Mouse (Mus musculus) kidney, embryonic 16.5 days (tissue): Measurements from ENCODE around the gene Cd3e. TPM values are rescaled to one million over a fixed set of nuclear protein-coding genes. Genes with fewer than 3 reads are reported as not detected.
"Not testable (repeated sequence)": the region's sequence is repeated elsewhere in the genome, so short reads cannot be mapped to it uniquely, and the experiment has no call there.

ENCODE experiments used
- ATAC-seq: fragments of 200-750 bp; cut with Nextera tagmentation; 2 replicates; pipeline ENCODE4 v1.8.0; 2017; ENCODE audit warnings: moderate TSS enrichment; ENCODE audit not compliant: low FRiP score, low TSS enrichment
- H3K27ac ChIP-seq: fragments of 300-500 bp; sonication (generic); 2 replicates; pipeline ENCODE4 v1.5.1; 2014; ENCODE audit warnings: low read length
- H3K27me3 ChIP-seq: fragments of 300-500 bp; sonication (generic); 2 replicates; pipeline ENCODE4 v1.6.1; 2014; ENCODE audit warnings: low read length, control low read depth, mixed read lengths; ENCODE audit not compliant: insufficient read depth
- H3K36me3 ChIP-seq: fragments of 300-500 bp; sonication (generic); 2 replicates; pipeline ENCODE4 v1.6.1; 2014; ENCODE audit warnings: low read length, control low read depth, mixed read lengths; ENCODE audit not compliant: insufficient read depth
- H3K4me1 ChIP-seq: fragments of 300-500 bp; sonication (generic); 2 replicates; pipeline ENCODE4 v1.6.1; 2014; ENCODE audit warnings: low read length, control low read depth, mixed read lengths; ENCODE audit not compliant: insufficient read depth
- H3K4me2 ChIP-seq: fragments of 300-500 bp; sonication (generic); replicated peaks from 2 replicates; pipeline ENCODE4 v1.6.1; 2014; ENCODE audit warnings: low read depth, low read length
- H3K4me3 ChIP-seq: fragments of 300-500 bp; sonication (generic); 2 replicates; pipeline ENCODE4 v1.5.1; 2014; ENCODE audit warnings: mild to moderate bottlenecking, low read length
- H3K9ac ChIP-seq: fragments of 300-500 bp; sonication (generic); replicated peaks from 2 replicates; pipeline ENCODE4 v1.6.1; 2014; ENCODE audit warnings: low read length
- H3K9me3 ChIP-seq: fragments of 300-500 bp; sonication (generic); 2 replicates; pipeline ENCODE4 v1.6.1; 2016; ENCODE audit warnings: low read length, control low read depth
- WGBS: fragments of 180-500 bp; shearing (Covaris S2); extraction: QIAGEN DNeasy Blood & Tissue Kit; methylation state at CpG from one replicate; pipeline ENCODE4 v1.1.7; 2014; 5-methylcytosine and 5-hydroxymethylcytosine counted together
- polyA plus RNA-seq: library from polyadenylated mRNA; unstranded; fragments of >200 nt; fragmentation: Nextera tagmentation; extraction: Ambion mirVana; gene quantifications from 2 replicates; pipeline ENCODE4 v1.2.1, GENCODE M21; 2015

Gene Cd3e
- polyA plus RNA-seq, 1 experiment from 2014 or later: not detected

DNA sequence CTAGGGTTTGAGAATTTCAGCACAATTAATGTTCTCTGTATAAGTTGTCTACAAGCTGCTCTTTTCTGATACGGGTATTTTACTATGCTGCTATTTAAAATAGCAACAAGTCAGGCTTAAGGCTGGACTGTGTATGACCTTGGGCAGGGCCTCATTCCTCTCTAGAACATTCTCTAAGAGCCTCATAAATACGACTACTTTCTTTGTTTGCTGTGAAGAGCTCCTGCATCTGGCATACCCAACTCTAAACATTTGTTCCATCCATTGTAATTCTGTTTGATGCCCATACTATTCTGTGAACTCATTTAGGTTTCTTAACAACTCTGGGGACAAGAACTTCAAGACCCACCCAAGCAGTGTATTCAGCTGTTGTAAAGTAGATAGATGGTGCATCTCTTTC is 26.4 kb downstream of the Cd3e start:
- 85% methylated on average over 2 of the region's 2 CpGs for WGBS
- H3K4me2 ChIP-seq: no peak overlapping the region

DNA sequence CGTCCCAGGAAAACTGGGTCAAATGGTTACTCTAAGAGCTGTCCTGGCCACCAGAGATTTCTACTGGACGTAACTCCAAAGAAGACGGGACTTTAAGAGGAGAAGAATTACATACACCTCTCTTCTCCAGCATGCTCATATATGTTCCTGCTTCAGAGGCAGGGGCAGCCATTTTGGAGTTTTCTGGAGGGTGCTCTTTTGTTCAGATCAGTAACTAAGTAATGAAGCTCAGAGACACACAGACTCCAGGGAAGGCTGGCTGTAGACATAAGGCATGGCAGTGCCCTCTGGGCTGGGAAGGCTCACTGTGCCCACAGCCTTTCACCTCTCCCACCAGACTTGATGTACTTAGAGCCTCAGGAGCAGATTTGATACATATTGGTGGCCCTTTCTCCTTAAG is 26.9 kb downstream of the Cd3e start:
- H3K4me2 ChIP-seq: no peak overlapping the region
- H3K9me3 ChIP-seq: no peaks in the 10 kb centered on the region
- no peaks in the 10 kb centered on the region for H3K27me3 ChIP-seq
- H3K27ac ChIP-seq: no peak overlapping the region
- ATAC-seq: no peak
- H3K36me3 ChIP-seq: no peaks in the 10 kb centered on the region
- H3K9ac ChIP-seq: no peak overlapping the region
- no peak overlapping the region for H3K4me3 ChIP-seq
- WGBS: 91% methylated on average over 3 of the region's 3 CpGs
- no peaks in the 10 kb centered on the region for H3K4me1 ChIP-seq

More for the DNA sequence above, 26.4 kb downstream of the Cd3e start:
- H3K4me1 ChIP-seq: no peaks in the 10 kb centered on the region
- no peaks in the 10 kb centered on the region for H3K9me3 ChIP-seq
- H3K27ac ChIP-seq: no peak overlapping the region
- no peak overlapping the region for H3K9ac ChIP-seq
- no peak overlapping the region for H3K4me3 ChIP-seq
- no peak for ATAC-seq
- no peaks in the 10 kb centered on the region for H3K36me3 ChIP-seq
- no peaks in the 10 kb centered on the region for H3K27me3 ChIP-seq

DNA sequence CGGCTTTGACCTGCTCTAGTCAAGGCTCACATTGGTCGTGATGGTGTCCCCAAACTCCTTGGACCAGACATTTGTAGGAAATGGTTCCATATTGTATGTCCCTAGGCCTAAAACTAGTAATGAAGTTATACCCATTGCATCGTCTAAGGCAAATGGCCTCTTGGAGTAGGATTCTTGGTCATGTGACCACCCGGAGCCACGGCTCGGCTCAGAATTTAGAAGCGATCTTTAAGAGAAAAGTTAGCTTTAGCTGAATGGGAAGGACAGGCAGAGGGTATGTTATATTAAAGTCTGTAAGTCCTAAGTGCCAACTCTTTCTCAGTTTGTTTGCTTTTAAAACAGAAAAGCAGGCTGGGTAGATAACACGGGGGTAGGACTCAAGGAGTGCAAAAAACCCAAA is 27.3 kb downstream of the Cd3e start:
- Histone ChIP-seq H3K9ac (no peak overlapping the region), H3K4me3 (no peak overlapping the region), H3K27ac (no peak overlapping the region), H3K9me3 (no peaks in the 10 kb centered on the region), H3K4me2 (no peak overlapping the region), H3K36me3 (no peaks in the 10 kb centered on the region), H3K4me1 (no peaks in the 10 kb centered on the region), H3K27me3 (no peaks in the 10 kb centered on the region; the same call in 1 of the 2 replicates)
- no peak for ATAC-seq
- WGBS: 85% methylated on average over 8 of the region's 8 CpGs

DNA sequence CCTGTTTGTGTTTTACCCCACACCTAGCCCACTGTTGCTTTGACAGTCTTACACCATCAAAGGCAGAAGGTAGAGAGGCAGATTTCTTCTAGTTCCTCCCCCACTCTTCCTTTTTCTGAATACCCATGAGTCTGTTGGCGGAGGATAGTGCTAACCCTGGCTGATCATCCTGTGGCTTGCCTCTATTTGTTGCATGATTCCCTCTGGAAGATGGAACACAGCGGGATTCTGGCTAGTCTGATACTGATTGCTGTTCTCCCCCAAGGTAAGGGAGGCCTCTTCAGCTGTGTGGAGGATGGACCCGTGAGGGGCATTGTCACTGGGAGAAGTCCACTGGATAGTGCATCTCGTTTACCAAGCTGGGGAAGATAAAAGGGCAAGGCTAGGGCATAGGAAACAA is 27.8 kb downstream of the Cd3e start, which contains the start of gene Cd3d:
Cd3d (plus strand) TSS at position 111 of the 400 bp plus-strand sequence.
- Histone ChIP-seq H3K9me3 (no peaks in the 10 kb centered on the region), H3K36me3 (no peaks in the 10 kb centered on the region), H3K4me2 (no peak within 1 kb of the TSS), H3K27me3 (no peaks in the 10 kb centered on the region; the same call in 1 of the 2 replicates), H3K4me1 (no peaks in the 10 kb centered on the region), H3K27ac (no peak within 1 kb of the TSS), H3K4me3 (no peak within 1 kb of the TSS), H3K9ac (no peak within 1 kb of the TSS)
- WGBS: 75% methylated on average over 4 of the region's 4 CpGs
- ATAC-seq: no peak

DNA sequence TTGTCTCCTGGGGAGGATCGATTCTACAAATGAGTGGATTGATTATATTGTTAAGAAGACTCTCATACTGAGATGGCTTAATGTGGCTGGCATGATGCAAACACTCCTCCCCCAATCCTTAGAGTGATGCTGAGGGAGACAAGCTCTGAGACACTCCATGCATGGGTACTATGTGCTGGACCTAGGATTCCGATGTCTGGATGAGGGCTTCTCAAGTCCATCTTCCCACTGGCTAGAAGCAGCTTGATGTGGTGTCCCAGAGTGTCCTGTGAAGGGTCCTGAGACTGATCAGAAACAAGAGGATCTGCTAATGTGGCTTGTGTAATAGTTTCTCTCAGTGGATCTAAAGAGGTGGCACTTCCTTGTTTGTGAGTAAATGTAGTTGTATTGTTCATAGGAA is 28.3 kb downstream of the Cd3e start:
- Histone ChIP-seq H3K4me3 (no peak overlapping the region), H3K4me1 (no peaks in the 10 kb centered on the region), H3K9me3 (no peaks in the 10 kb centered on the region), H3K36me3 (no peaks in the 10 kb centered on the region), H3K27ac (no peak overlapping the region), H3K9ac (no peak overlapping the region), H3K4me2 (no peak overlapping the region), H3K27me3 (no peaks in the 10 kb centered on the region; the same call in 1 of the 2 replicates)
- 90% methylated on average over 2 of the region's 2 CpGs for WGBS
- no peak for ATAC-seq

DNA sequence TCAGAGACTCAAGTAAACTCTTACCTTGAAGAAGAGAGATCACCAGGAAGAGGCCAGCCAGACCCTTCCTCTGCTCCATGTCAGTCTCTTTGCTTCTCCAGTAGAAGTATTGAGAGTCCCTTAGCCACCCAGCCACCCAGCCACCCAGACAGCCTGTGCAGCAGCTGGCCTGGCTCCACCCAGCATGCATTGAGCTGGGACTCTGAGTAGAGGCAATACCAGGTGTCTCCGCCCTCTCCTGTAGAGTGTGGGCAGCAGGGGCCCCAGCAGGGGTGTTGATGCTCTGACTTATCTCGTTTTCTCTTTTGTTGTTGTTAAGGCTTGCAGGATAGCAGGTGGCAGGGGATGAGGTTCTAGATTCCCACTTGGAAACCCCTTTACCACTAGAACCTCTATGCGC is 29.2 kb downstream of the Cd3e start, which contains the start of gene Cd3g:
Cd3g (minus strand) TSS at position 190 of the 400 bp plus-strand sequence.
- 72% methylated on average over 3 of the region's 3 CpGs for WGBS
- Histone ChIP-seq H3K27me3 (peaks cover 3% of the 10 kb centered on the region; the same call in 1 of the 2 replicates), H3K9ac (no peak within 1 kb of the TSS), H3K4me1 (no peaks in the 10 kb centered on the region), H3K9me3 (no peaks in the 10 kb centered on the region), H3K36me3 (no peaks in the 10 kb centered on the region), H3K27ac (no peak within 1 kb of the TSS), H3K4me3 (no peak within 1 kb of the TSS), H3K4me2 (no peak within 1 kb of the TSS)
- ATAC-seq: no peak

DNA sequence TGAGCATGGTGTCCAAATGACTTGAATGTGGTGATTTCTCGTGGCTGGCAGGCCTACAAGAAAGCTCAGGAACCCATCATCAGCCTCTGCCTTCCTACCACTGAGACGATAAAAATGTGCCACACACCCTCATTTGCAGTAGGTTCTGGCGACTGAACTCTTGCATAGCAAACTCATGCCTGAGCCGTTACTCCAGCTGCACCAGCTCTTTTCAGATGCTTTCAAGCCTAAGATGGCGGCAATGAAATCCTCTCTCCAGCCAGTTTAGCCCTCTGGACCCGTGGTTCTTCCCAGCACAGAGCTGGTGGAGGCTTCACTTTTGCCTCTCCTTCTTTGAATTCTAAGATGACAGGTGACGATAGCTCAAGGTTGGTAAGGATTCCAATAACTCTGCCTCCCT is 29.6 kb downstream of the Cd3e start:
- Histone ChIP-seq H3K9ac (no peak overlapping the region), H3K4me1 (no peaks in the 10 kb centered on the region), H3K27me3 (peaks cover 3% of the 10 kb centered on the region; the same call in 1 of the 2 replicates), H3K36me3 (no peaks in the 10 kb centered on the region), H3K27ac (no peak overlapping the region), H3K4me2 (no peak overlapping the region), H3K4me3 (no peak overlapping the region), H3K9me3 (no peaks in the 10 kb centered on the region)
- no peak for ATAC-seq
- WGBS: 81% methylated on average over 7 of the region's 7 CpGs

DNA sequence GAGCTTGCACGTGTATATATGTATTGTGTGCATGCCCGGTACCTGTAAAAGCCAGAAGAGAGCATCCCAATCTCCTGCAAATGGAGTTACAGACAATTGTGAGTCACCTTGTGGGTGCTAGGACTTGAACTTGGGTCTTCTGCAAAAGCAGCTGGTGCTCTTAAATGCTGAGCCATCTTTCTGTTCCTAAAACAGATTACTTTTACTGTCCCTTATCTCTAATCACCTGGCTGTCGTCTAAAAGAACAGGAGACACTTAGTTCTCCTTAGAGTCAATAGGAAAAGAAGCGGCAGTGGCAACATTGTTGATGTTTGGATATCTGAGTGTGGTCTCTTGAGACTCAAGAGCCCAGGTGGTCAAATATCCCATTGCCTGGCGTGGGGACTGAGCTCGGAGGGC is 31.6 kb downstream of the Cd3e start:
- H3K4me2 ChIP-seq: no peak overlapping the region
- H3K9me3 ChIP-seq: no peaks in the 10 kb centered on the region
- no peak overlapping the region for H3K27ac ChIP-seq
- no peaks in the 10 kb centered on the region for H3K4me1 ChIP-seq
- no peak overlapping the region for H3K9ac ChIP-seq
- no peak overlapping the region for H3K4me3 ChIP-seq
- no peak for ATAC-seq
- peaks cover 6% of the 10 kb centered on the region for H3K27me3 ChIP-seq
- H3K36me3 ChIP-seq: no peaks in the 10 kb centered on the region
- 71% methylated on average over 6 of the region's 6 CpGs for WGBS

DNA sequence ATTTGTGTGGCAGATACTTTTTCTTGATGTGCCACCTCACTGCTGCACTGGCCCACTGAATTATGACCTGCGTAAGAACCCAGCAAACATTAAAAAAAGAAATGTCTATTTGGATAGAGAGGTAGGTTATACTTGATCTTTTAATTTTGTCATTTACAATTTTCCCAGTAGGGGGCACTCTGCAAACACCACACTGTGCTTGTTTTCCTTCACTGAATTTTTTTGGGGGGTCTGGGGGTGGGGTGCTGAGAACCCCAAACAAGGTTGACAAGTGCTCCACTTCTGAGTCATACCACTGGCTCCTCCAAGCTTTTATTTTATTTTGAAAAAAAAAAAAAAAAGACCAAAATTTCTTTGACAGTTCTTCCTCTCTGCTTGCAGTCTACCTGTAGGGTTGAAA is 40.0 kb downstream of the Cd3e start:
- ATAC-seq: no peak
- no peak overlapping the region for H3K4me3 ChIP-seq
- peaks cover 5% of the 10 kb centered on the region for H3K27me3 ChIP-seq
- peaks cover 11% of the 10 kb centered on the region; the same call in 1 of the 2 replicates for H3K4me1 ChIP-seq
- no peak overlapping the region for H3K4me2 ChIP-seq
- no peak overlapping the region for H3K27ac ChIP-seq
- no peaks in the 10 kb centered on the region for H3K36me3 ChIP-seq
- no peak overlapping the region for H3K9ac ChIP-seq
- no peaks in the 10 kb centered on the region for H3K9me3 ChIP-seq
- WGBS: 58% methylated on average over 1 of the region's 1 CpGs

DNA sequence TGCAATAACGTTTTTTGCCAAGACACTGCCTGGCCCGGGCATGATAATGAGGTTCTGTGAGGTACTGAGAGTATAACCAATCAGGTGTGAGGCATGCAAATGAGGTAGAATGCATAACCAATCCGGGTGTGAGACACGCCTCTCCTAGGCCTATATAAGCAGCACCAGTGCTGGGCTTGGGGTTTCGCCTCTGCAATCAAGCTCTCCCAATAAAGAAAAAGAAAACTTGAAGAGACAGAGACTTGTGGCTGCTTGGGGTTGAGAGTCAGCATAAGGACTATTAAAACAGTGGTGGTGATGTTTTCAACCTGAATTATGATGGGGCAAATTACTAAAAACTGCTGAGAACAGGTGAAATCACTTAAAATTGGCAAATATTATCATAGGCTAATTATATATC is 41.7 kb downstream of the Cd3e start:
- ATAC-seq, H3K27ac ChIP-seq, H3K4me3 ChIP-seq, H3K9ac ChIP-seq, H3K4me2 ChIP-seq, H3K9me3 ChIP-seq, H3K27me3 ChIP-seq, H3K36me3 ChIP-seq: not testable (repeated sequence)
- peaks cover 15% of the 10 kb centered on the region; the same call in 1 of the 2 replicates for H3K4me1 ChIP-seq
- 83% methylated on average over 5 of the region's 5 CpGs for WGBS
